Comparison of ENCODE assay signal across 14 mouse cellular contexts in the genomic region with DNA sequence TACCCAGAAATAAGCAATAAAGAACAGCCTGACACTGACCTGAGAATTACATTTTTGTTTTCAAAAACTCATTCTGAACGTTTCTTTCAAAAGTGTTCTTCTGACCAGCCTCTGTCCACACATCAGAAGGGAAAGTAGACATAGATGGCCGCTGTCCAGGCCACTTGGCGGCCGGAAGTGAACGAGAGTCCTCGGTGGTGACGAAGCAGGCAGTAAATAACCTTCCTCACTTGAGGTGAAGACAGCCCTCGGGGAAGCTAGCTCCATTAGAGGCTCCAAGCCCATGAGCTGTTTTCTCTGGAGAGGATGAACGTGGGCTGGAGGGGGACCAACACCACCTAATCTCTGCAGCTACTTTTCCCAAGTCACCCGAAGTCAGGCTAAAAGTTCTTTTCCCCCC. TPM values are rescaled to one million over a fixed set of nuclear protein-coding genes. Genes with fewer than 3 reads are reported as not detected.
A peak's percentile ranks its signal among the peaks of the same experiment; 100 is the strongest.
DNase-seq lines count a peak whose midpoint lies in the region; ATAC-seq lines count a peak whose summit lies in the region.
"Had no signal": no experiment of that assay in that cellular context is flagged by ENCODE, and none has a peak within 500 bp of the region (broad histone marks: within the 10 kb centered on the region; RNA-seq: fewer than 3 reads in every experiment).

No protein-coding gene starts in this region.

- ATAC-seq in kidney, embryonic 16.5 days (ENCODE audit: low FRiP score, low TSS enrichment): no peak
- no peak for ATAC-seq in hindbrain, embryonic 11.5 days (ENCODE audit: low FRiP score)
- ATAC-seq in intestine, embryonic 15.5 days: no peak
- ATAC-seq: intestine, postnatal 0 days; liver, embryonic 12.5 days had no signal

- peaks cover 10% of the 10 kb centered on the region for H3K4me1 ChIP-seq in kidney, embryonic 16.5 days (ENCODE audit: insufficient read depth, low read length)
- H3K4me1 ChIP-seq in brown adipose tissue, adult 24 weeks (ENCODE audit: control insufficient read depth, insufficient read depth, insufficient read length, low read length): peaks cover 29% of the 10 kb centered on the region
- H3K4me1 ChIP-seq in hindbrain, embryonic 11.5 days (replicated peaks; ENCODE audit: control insufficient read depth, insufficient read depth, low read length): no peaks in the 10 kb centered on the region
- peaks cover 12% of the 10 kb centered on the region for H3K4me1 ChIP-seq in intestine, embryonic 15.5 days (replicated peaks)

- no peak overlapping the region for H3K9ac ChIP-seq in kidney, embryonic 16.5 days (replicated peaks; ENCODE audit: low read length)
- no peak overlapping the region for H3K9ac ChIP-seq in hindbrain, embryonic 11.5 days (ENCODE audit: low read depth, low read length)
- H3K9ac ChIP-seq in intestine, embryonic 15.5 days: no peak overlapping the region
- H3K9ac ChIP-seq: liver, embryonic 12.5 days; neural tube, embryonic 13.5 days had no signal

- no peak overlapping the region for H3K4me3 ChIP-seq in kidney, embryonic 16.5 days (ENCODE audit: low read length)
- peak overlapping the region; percentile 21; the same call in 1 of the 2 replicates for H3K4me3 ChIP-seq in brown adipose tissue, adult 24 weeks (ENCODE audit: insufficient read depth, low read depth, low read length)
- H3K4me3 ChIP-seq in hindbrain, embryonic 11.5 days (ENCODE audit: low read depth, low read length): no peak overlapping the region
- H3K4me3 ChIP-seq in intestine, embryonic 15.5 days (replicated peaks): no peak overlapping the region
- H3K4me3 ChIP-seq: forebrain, embryonic 10.5 days; left cerebral cortex, adult 2 months; liver, embryonic 12.5 days; neural tube, embryonic 13.5 days had no signal

- H3K4me2 ChIP-seq in kidney, embryonic 16.5 days (replicated peaks; ENCODE audit: low read depth, low read length): no peak overlapping the region
- H3K4me2 ChIP-seq in hindbrain, embryonic 11.5 days (replicated peaks; ENCODE audit: low read depth, low read length): no peak overlapping the region
- H3K4me2 ChIP-seq in intestine, embryonic 15.5 days (replicated peaks): no peak overlapping the region
- H3K4me2 ChIP-seq: liver, embryonic 12.5 days; neural tube, embryonic 13.5 days had no signal

- peak; percentile 65 for DNase-seq in kidney, postnatal 10 days
- peak; percentile 49 for DNase-seq in gastrocnemius, postnatal 25 days
- DNase-seq in kidney, postnatal 36 days: peak; percentile 28 to 50
- no peak for DNase-seq in hindbrain, embryonic 11.5 days (ENCODE audit: low spot score)
- no peak for DNase-seq in retina, postnatal 1 day
- DNase-seq: cerebellum, adult 11 months had no signal

- H3K36me3 ChIP-seq in kidney, embryonic 16.5 days (ENCODE audit: insufficient read depth, low read length): no peaks in the 10 kb centered on the region
- H3K36me3 ChIP-seq in hindbrain, embryonic 11.5 days (ENCODE audit: control insufficient read depth, insufficient read depth, low read length): no peaks in the 10 kb centered on the region
- no peaks in the 10 kb centered on the region for H3K36me3 ChIP-seq in intestine, embryonic 15.5 days
- H3K36me3 ChIP-seq: forebrain, embryonic 10.5 days; liver, embryonic 12.5 days; neural tube, embryonic 13.5 days had no signal

- WGBS in kidney, embryonic 16.5 days: 25% methylated on average over 10 of the region's 10 CpGs
- WGBS in hindbrain, embryonic 11.5 days: 82% methylated on average over 10 of the region's 10 CpGs
- WGBS in intestine, embryonic 15.5 days: 54% methylated on average over 10 of the region's 10 CpGs

- no peak overlapping the region for H3K27ac ChIP-seq in kidney, embryonic 16.5 days (ENCODE audit: low read length)
- H3K27ac ChIP-seq in brown adipose tissue, adult 24 weeks (replicated peaks; ENCODE audit: low read depth, low read length): peak overlapping the region; percentile 97
- no peak overlapping the region for H3K27ac ChIP-seq in hindbrain, embryonic 11.5 days (ENCODE audit: low read depth, low read length)
- no peak overlapping the region for H3K27ac ChIP-seq in intestine, embryonic 15.5 days
- H3K27ac ChIP-seq: forebrain, embryonic 10.5 days; left cerebral cortex, adult 2 months; liver, embryonic 12.5 days; neural tube, embryonic 13.5 days had no signal

- 0 out of 2 replicates have a peak, but pooled peaks cover 3% of the 10 kb centered on the region for H3K27me3 ChIP-seq in kidney, embryonic 16.5 days (ENCODE audit: insufficient read depth, low read length)
- H3K27me3 ChIP-seq in hindbrain, embryonic 11.5 days (ENCODE audit: control insufficient read depth, insufficient read depth, low read length): no peaks in the 10 kb centered on the region
- no peaks in the 10 kb centered on the region for H3K27me3 ChIP-seq in intestine, embryonic 15.5 days (replicated peaks)
- H3K27me3 ChIP-seq: liver, embryonic 12.5 days; neural tube, embryonic 13.5 days had no signal

- no peaks in the 10 kb centered on the region for H3K9me3 ChIP-seq in kidney, embryonic 16.5 days (ENCODE audit: low read length)
- no peaks in the 10 kb centered on the region for H3K9me3 ChIP-seq in hindbrain, embryonic 11.5 days (ENCODE audit: control insufficient read depth, low read length)
- H3K9me3 ChIP-seq in intestine, embryonic 15.5 days: no peaks in the 10 kb centered on the region
- H3K9me3 ChIP-seq: forebrain, embryonic 10.5 days; liver, embryonic 12.5 days; neural tube, embryonic 13.5 days had no signal

RNA-seq across cellular contexts. Expression of gene Adrb1, which starts 21.2 kb away (rescaled TPM):
- 0.06 and 0.21 TPM in 2 replicates for polyA plus RNA-seq in kidney, embryonic 16.5 days (2015; fragmentation: Nextera tagmentation; extraction: Ambion mirVana)
- polyA plus RNA-seq in brown adipose tissue, adult 24 weeks (2012; ENCODE audit: insufficient read depth, insufficient read length, missing spikeins): 21.8 and 23.9 TPM in 2 replicates
- total RNA-seq in gastrocnemius, postnatal 25 days (2021): under 1 TPM; 0.08 to 0.27 TPM
- polyA plus RNA-seq in hindbrain, embryonic 11.5 days (2014; fragmentation: Nextera tagmentation; extraction: Ambion mirVana): 0.11 and 0.17 TPM in 2 replicates
- 0.75 and 1.1 TPM in 2 replicates for polyA plus RNA-seq in intestine, embryonic 15.5 days (2015; fragmentation: Nextera tagmentation; extraction: Ambion mirVana)

Comparison
In these comparisons a context has a peak if more than half of its experiments do, and no peak if none do; other contexts are left out.
1. DNase-seq: peak in kidney, postnatal 10 days (single experiment), gastrocnemius, postnatal 25 days (single experiment) and kidney, postnatal 36 days (2 of 2); none in hindbrain, embryonic 11.5 days (single experiment) and retina, postnatal 1 day (single experiment).
2. RNA of gene Adrb1, which starts 21.2 kb away (polyA plus RNA-seq): 21.8 to 23.9 TPM in brown adipose tissue, adult 24 weeks; 0.75 to 1.1 TPM in intestine, embryonic 15.5 days, 0.11 to 0.17 TPM in hindbrain, embryonic 11.5 days and 0.06 to 0.21 TPM in kidney, embryonic 16.5 days; every median in the first group is over 10 times any median in the second.